Mouse (Mus musculus) heart, adult 8-10 months (tissue): ENCODE measurements at regions not wholly inside any gene's neighbourhood (a gene's known extent, or its start where the extent isn't known, plus 50 kb on each side); places are given as distances from the start of the nearest gene placed in this dataset.

Experiments used
- DNase-seq: peaks from one replicate; pipeline ENCODE4 v3.0.0; 2022; ENCODE audit warnings: low spot score

GRCm38 (mm10) chr14:99712624-99713023 lies 414.1 kb downstream of the Klf5 start:
- DNase-seq, result no peak

DNA sequence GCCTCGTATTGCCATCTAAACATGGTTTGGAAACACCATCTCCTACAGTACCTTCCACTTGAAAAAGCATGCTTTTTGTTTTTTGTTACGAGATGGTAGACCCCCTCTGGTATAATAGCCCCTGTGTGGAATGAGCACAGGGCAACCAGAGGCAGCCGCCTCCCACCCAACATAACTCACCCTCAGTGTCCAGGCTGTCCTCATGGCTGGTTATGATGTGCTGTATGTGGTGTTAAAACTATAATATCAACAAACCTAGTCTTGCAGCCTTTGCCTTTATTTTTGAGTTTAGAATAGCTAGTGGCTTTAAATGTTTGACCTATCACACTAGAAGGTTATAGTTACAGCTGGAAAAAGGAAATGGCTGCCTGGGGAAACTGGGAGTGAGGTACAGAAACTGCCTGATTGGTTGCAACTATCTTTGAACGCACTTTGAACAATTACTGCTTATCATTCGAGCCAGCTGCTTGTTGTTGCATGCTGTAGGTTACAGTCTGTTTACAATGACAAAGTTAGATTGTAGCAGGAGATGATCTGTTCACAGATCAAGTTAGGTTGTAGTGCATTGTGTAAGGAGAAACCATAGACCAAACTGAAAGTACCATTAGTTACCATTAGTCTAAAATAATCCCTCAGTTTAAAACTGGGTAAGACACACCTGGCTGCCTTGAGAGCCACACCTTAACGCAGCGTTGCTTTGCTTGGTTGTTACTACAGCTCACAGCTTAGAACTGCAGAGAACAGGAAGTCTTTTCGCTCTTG lies 414.8 kb downstream of the Klf5 start:
- DNase-seq, result no peak

DNA sequence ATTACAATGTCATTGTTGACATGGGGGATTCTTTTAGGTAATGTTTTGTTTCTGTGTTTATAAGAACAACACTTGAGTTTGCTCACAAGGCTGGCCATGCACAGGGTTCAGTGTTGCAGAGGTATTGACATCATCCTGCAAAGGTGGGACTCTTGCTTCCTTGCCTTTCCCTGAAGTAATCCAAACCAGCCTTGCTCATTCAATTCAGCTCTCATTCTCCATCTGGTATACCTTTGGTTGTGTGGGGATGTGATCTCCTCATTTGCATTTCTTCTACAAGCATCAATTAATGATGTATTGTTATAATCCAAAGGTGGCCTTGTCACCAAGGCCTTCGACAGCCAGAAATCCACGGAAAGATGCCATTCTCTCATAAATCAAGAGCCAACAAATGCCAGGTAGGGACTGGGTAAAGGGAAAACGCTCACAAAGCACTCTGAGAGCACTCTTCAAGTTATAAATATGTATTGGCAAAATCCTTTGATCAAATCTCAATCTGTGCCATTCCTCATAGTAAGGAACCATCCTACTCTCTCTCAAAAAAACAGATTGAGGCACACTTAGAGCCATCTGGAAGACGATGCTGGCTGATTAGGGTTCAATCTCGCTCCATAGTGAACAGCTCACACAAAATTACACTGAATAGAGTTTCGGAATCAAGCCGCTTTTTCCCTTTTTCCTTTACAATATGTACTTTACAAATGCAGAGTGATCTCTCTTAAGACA lies 435.1 kb downstream of the Klf5 start:
- DNase-seq, result no peak

- no peak for DNase-seq
These were observed 435.7 kb downstream of the Klf5 start for GRCm38 (mm10) chr14:99734200-99734567.

DNA sequence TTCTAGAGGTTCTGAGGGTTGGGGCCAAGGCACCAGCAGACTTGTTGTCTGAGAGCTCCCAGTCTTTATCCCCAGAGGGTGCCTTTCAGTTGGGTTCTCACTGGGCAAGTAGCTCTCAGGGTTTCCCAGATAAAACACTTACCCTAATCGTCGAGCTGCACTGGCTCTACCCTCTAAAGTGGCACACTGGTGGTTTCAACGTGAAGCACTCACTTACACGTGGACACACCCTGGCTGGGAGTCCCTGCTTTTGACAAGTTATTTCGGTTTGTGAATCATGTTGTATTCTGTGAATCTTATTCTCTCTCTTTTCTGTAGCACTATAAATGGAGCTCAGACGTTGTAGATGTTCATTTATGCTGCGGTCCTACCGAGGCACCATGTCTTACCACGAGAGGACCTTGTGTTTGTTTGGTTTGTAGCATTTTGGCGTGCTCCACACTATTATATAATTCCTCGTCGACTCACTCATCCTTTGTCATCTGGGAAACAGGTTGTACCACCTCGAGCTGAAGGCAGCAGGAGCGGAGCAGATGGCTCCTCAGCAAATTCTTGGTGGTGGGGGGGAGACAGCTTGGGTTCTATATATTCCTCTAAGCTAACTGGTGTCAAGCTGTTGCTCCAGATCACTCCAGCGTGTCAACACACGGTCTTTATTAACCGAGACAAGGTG lies 445.3 kb downstream of the Klf5 start:
- no peak for DNase-seq

- no peak for DNase-seq
These were observed 446.7 kb downstream of the Klf5 start for GRCm38 (mm10) chr14:99745209-99745608.

DNA sequence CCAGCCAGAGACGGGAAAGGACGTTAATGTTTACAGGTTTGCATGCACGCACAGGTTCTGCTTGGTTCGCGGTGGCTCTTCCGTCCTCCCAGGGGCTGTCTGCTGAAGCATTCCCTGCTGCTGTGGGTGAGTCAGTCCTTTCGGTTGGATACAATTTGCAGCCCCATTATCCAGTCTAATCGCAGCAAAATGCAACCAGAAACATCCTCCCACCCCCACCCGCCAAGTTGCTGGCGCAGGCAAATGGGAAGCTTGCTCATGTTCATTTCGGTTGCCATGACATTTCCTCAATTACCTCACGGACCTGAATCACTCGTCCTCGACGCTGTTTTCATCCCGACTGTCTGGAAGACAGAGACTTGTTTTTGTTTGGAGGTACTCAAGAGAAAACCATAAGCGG lies 449.7 kb downstream of the Klf5 start:
- DNase-seq, result no peak

- DNase-seq, result no peak
These were observed 451.1 kb downstream of the Klf5 start for GRCm38 (mm10) chr14:99749308-99750305.

DNA sequence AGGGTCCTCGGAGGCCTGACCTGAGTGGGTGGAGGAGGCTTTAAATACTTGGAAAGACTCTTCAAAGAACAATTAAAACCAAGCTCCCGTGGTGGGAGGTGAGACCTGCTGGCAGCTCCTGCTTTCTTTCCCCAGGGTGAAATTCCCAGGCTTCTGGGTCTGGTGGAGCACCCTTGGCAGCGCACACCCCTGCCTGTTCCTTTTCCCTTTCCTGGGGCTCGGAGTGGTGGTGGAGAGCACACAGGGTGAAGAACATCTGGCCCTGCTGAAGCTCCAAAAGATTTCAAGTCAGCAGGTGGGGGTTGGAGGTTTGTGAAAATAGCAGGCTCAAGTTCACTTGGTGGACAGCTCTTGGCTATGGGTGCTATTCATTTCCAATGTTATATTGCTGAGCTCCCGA lies 459.6 kb downstream of the Klf5 start:
- DNase-seq, result no peak

GRCm38 (mm10) chr14:99763336-99763735 lies 464.8 kb downstream of the Klf5 start:
- no peak for DNase-seq

DNA sequence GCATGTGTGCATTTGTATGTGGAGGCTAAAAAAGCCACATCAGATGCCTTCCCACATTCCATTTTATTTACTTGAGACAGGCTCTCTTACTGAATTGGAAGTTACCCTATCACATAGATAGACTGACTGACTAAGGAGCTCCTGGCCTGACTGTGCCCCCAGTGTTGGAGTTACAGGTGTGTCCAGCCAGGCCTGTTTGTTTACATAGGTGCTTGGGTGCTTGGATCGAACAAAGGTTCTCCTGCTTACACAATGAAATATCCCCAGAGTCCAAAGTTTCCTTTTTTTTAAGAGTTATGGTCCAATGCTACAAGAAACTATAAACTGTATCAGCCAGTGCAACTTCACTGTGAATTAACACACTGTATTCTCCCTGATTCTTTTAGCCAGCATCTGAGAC lies 472.5 kb downstream of the Klf5 start:
- no peak for DNase-seq

DNA sequence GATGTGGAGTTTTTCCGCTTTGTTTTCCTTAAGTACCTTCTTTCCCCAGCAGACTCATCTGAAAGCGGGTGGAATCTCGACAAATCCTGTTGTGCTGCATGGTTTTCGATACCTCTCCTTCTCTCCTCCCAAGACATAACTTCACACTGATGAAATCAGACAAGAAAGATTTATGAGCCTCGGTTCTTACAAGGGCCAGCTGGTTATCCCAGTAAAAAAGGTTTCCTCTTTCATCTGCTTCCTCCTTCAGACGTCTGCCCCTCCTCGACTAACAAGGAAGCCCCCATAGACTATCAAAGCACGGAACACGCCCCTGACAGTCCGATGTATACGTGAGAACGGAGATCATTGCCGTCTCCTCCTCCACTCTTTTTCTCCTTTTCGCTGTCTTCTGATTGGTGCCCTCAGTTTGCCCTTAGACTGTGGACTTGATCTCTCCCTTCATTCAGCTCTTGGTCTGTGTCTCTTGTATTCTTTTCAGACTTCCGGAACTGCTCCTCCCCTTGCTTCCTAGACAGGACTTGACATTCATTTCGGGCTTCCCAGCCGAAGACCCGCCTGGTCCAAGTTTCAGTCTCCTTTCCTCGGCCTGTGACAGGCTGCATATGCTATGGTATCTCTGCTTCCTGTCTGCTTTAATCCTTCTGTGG lies 474.4 kb downstream of the Klf5 start:
- no peak for DNase-seq

- DNase-seq, result peak; percentile 7
These were observed 480.0 kb downstream of the Klf5 start for GRCm38 (mm10) chr14:99778477-99778876.

DNA sequence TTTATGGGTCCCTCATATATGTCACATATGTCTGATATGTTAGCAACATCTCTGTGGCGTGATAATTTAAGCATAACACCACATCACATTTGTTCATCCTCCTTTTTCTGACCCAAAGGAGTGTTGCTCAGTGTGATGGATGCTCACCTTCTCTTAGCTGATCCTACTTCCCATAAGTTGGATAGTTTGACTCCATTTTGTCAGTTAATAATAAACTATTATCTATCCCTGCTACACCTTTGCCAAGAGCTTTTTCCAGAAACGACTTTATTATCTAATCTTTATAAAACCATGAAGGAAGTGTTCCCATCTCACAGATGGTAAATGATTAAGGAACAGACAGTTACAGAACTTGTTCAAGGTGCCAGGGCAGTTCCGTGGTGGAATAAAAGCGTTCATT lies 480.5 kb downstream of the Klf5 start:
- no peak for DNase-seq

- no peak for DNase-seq
These were observed 485.2 kb downstream of the Klf5 start for GRCm38 (mm10) chr14:99783646-99784045.

DNA sequence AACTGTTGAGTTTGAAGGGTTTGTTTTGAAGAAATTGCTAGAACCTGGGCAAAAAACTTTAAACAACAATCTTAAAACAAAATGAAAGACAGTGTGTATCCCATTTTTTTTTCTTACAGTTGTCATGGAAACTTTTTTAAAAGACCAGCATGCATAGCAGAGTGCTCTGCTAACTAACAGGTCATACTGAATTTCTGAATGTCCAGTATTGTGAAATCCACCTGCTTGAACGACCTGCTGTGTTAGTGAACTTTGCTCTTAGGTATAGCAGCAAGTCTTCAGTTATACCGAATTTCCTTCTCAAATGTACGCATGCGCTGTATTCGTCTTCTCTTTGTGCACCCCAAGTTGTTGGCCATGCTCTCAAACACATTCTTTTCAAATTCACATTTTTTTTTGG lies 486.6 kb downstream of the Klf5 start:
- DNase-seq, result no peak

DNA sequence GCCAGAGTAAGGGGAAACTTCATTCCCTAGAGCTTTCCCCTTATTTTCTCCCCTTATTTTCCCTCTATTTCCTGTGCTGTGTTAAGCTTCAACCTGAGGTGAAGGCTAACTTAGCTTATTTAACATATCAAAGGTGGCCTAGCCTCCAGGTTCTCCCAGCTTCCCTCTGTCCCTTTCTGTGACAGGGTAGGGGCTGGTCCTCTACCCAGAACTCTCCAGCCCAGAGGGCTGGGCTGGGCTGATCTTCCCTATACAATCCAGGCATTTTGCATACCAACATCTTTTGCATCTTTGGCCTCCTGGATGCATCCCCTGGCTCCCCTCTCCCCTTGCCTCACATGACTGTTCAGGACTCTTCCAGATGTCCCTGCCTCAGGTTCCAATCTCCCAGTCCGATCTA lies 487.9 kb downstream of the Klf5 start:
- DNase-seq, result no peak

GRCm38 (mm10) chr14:99788185-99788584 lies 489.7 kb downstream of the Klf5 start:
- DNase-seq, result no peak

- no peak for DNase-seq
These were observed 488.2 kb downstream of the Klf12 start for GRCm38 (mm10) chr14:99796293-99796692.

GRCm38 (mm10) chr14:99806052-99806451 lies 478.4 kb downstream of the Klf12 start:
- DNase-seq, result no peak

DNA sequence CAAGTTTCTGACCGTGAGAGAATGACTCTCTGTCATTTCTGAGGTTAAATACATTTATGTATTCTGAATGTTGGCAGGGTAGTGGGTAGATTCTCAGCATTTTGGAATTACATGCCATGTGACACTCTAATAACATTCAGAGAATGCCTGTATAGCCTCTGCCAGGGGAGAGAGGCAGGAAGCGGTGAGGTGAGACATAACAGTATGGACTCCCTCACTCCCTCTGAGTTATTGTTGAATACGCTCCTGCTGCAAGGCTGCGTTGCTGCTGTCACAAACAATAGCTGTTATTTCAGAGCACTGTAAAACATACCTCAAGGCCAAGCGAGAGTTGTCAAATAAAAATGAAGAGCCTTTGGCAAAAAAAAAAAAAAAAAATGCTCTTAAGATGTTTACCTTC lies 477.9 kb downstream of the Klf12 start:
- DNase-seq, result no peak
